Mouse (Mus musculus): Measurements from ENCODE around the gene Dchs2. TPM values are rescaled to one million over a fixed set of nuclear protein-coding genes. Genes with fewer than 3 reads are reported as not detected.

Gene Dchs2
- polyA plus RNA-seq, 1 experiment from 2014 or later = 0.21 TPM

DNA sequence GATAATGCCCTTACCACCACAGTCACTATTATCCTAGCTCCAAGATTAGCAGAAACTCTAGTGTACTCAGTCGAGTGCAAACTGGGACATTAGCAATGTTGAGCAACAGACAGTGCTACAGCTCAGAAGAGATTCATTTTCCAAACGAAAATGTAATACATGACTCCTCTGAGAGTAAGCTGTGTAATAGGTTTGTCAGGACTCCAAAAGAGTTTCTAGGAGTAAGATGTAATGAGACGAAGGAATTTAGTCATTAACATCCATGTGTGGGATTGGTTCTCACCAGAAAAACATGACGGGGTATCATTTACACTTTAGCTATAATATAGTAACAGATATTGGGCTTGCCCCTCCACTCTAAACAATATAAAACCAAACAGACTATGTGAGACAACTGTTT, 90.3 kb downstream of the Dchs2 start:
- H3K27ac ChIP-seq (ENCODE audit: low read length) = no peak overlapping the region
- no peak overlapping the region for H3K4me2 ChIP-seq (ENCODE audit: low read depth, low read length)
- 74% methylated on average over 4 of the region's 4 CpGs for WGBS
- no peak overlapping the region for H3K9ac ChIP-seq (ENCODE audit: low read length)
- H3K4me1 ChIP-seq (replicated peaks; ENCODE audit: control insufficient read depth, insufficient read depth, low read length) = peaks cover 2% of the 10 kb centered on the region; the same call in 1 of the 2 replicates
- no peak overlapping the region for H3K4me3 ChIP-seq (ENCODE audit: low read length)
- H3K9me3 ChIP-seq (ENCODE audit: control insufficient read depth, low read length) = no peaks in the 10 kb centered on the region
- no peaks in the 10 kb centered on the region for H3K36me3 ChIP-seq (ENCODE audit: control insufficient read depth, insufficient read depth, low read length)
- H3K27me3 ChIP-seq (ENCODE audit: control insufficient read depth, insufficient read depth, low read depth, low read length) = no peaks in the 10 kb centered on the region
- ATAC-seq (ENCODE audit: low read depth) = no peak

DNA sequence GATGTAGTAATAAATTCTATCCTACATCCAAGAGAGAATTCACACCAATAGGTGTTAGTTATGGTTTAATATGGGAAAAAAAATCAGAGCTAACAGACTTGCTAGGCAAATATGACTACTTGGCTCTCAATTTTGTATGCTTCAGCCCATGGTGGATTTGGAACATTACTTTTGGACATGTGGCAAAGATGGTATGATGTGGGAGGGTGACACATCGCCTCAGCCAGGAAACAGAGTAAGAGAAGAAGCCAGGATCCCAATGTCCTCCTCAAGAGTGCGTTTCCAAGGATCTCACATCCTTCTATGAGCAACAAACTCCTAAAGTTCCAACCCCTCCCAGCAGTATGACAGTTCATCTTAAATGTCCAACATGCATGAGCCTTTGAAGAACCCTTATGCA, 92.4 kb downstream of the Dchs2 start:
- no peaks in the 10 kb centered on the region for H3K4me1 ChIP-seq (replicated peaks; ENCODE audit: control insufficient read depth, insufficient read depth, low read length)
- H3K36me3 ChIP-seq (ENCODE audit: control insufficient read depth, insufficient read depth, low read length) = no peaks in the 10 kb centered on the region
- 87% methylated on average over 2 of the region's 2 CpGs for WGBS
- H3K4me2 ChIP-seq (ENCODE audit: low read depth, low read length) = no peak overlapping the region
- no peaks in the 10 kb centered on the region for H3K9me3 ChIP-seq (ENCODE audit: control insufficient read depth, low read length)
- H3K9ac ChIP-seq (ENCODE audit: low read length) = no peak overlapping the region
- no peak for ATAC-seq (ENCODE audit: low read depth)
- H3K4me3 ChIP-seq (ENCODE audit: low read length) = no peak overlapping the region
- H3K27me3 ChIP-seq (ENCODE audit: control insufficient read depth, insufficient read depth, low read depth, low read length) = no peaks in the 10 kb centered on the region
- H3K27ac ChIP-seq (ENCODE audit: low read length) = no peak overlapping the region

DNA sequence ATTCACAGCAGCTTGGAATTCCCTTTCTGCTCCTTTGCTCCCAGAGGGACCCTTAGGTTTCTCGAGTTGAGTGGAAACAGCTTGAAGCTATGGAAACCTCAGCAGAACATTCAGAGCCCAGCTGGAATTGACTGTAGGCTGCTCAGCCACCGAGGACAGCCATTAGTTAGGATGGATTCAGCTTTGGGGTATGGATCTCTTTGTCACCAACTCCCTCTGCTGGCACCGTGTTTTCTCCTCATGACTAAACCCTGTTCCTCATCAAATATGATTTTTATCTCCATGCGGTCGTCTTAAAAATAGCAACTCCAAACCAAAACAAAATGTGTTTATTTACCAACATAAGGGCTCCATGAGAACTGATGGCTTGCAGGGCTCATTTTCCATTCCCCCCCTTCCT, 94.4 kb downstream of the Dchs2 start:
- ATAC-seq (ENCODE audit: low read depth) = peak; percentile 61; the same call in 1 of the 2 replicates
- no peaks in the 10 kb centered on the region for H3K4me1 ChIP-seq (replicated peaks; ENCODE audit: control insufficient read depth, insufficient read depth, low read length)
- no peak overlapping the region for H3K9ac ChIP-seq (ENCODE audit: low read length)
- H3K36me3 ChIP-seq (ENCODE audit: control insufficient read depth, insufficient read depth, low read length) = no peaks in the 10 kb centered on the region
- no peak overlapping the region for H3K4me2 ChIP-seq (ENCODE audit: low read depth, low read length)
- H3K9me3 ChIP-seq (ENCODE audit: control insufficient read depth, low read length) = no peaks in the 10 kb centered on the region
- no peak overlapping the region for H3K4me3 ChIP-seq (ENCODE audit: low read length)
- no peak overlapping the region for H3K27ac ChIP-seq (ENCODE audit: low read length)
- no peaks in the 10 kb centered on the region for H3K27me3 ChIP-seq (ENCODE audit: control insufficient read depth, insufficient read depth, low read depth, low read length)
- WGBS = 43% methylated on average over 5 of the region's 5 CpGs

DNA sequence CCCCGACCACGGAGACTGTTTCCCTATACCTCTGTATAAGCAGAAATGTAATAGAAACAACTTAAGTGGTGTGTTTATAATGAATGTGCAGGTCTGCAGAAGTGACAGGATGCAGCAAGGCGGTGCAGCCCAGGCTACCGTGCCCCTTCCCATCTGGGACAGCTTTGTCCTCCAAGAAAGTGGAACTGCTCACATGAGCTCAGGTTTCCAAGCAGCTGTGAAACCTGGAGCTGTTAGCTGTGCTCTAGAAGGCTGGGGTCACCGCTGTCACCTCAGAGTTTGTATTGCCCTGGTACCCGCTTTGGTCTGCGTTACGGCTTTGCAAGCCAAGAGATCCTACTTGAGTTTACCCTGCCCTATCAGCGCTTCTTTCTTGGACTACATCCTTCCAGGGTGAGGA, 100.6 kb downstream of the Dchs2 start:
- H3K27me3 ChIP-seq (ENCODE audit: control insufficient read depth, insufficient read depth, low read depth, low read length) = no peaks in the 10 kb centered on the region
- 63% methylated on average over 9 of the region's 9 CpGs for WGBS
- no peaks in the 10 kb centered on the region for H3K4me1 ChIP-seq (replicated peaks; ENCODE audit: control insufficient read depth, insufficient read depth, low read length)
- no peak for ATAC-seq (ENCODE audit: low read depth)
- no peak overlapping the region for H3K9ac ChIP-seq (ENCODE audit: low read length)
- H3K27ac ChIP-seq (ENCODE audit: low read length) = no peak overlapping the region
- no peaks in the 10 kb centered on the region for H3K9me3 ChIP-seq (ENCODE audit: control insufficient read depth, low read length)
- H3K4me3 ChIP-seq (ENCODE audit: low read length) = no peak overlapping the region
- no peaks in the 10 kb centered on the region for H3K36me3 ChIP-seq (ENCODE audit: control insufficient read depth, insufficient read depth, low read length)
- no peak overlapping the region for H3K4me2 ChIP-seq (ENCODE audit: low read depth, low read length)

DNA sequence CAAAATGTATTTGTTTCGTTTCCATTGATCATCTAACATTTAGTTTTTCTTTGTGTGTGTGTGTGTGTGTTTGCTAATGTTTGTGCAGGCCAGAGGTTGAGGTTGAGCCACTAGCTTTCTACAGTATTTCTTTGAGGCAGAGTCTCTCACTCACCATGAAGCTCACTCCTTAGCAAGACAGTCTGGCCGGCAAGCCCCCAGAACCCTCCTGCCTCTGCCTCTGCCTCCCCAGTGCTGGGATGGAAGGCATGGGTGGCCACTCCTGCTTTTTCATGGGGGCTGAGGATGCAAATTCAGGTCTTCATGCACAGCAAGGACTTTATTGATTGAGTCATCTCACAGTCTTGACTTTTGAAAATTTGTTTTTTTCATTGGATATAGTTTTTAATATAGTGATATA, 102.6 kb downstream of the Dchs2 start:
- ATAC-seq (ENCODE audit: low read depth) = no peak
- Histone ChIP-seq H3K27ac (ENCODE audit: low read length) (no peak overlapping the region), H3K27me3 (ENCODE audit: control insufficient read depth, insufficient read depth, low read depth, low read length) (no peaks in the 10 kb centered on the region), H3K9ac (ENCODE audit: low read length) (no peak overlapping the region), H3K4me1 (replicated peaks; ENCODE audit: control insufficient read depth, insufficient read depth, low read length) (no peaks in the 10 kb centered on the region; the same call in 1 of the 2 replicates), H3K4me2 (ENCODE audit: low read depth, low read length) (no peak overlapping the region), H3K36me3 (ENCODE audit: control insufficient read depth, insufficient read depth, low read length) (no peaks in the 10 kb centered on the region), H3K4me3 (ENCODE audit: low read length) (no peak overlapping the region), H3K9me3 (ENCODE audit: control insufficient read depth, low read length) (no peaks in the 10 kb centered on the region)
- 94% methylated on average over 2 of the region's 2 CpGs for WGBS

DNA sequence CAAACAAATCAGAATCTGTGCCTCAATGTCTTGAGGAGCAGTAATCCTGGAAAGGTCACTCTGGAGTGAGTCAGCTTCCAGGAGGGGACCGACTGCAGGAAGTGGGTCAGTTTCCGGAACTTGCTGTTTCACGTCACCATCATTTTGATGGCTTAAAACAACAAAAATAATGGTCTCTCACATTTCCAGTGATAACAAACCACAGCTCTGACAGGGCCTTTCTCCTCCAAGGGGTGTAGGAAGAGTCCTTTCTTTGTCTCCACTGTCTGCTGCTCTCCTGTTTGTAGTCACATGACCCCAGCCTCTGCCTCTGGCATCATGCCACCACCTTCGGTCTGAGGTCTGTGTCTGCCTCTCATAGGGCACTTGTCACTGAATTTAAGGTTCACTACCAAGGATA, 106.7 kb downstream of the Dchs2 start:
- WGBS = 57% methylated on average over 4 of the region's 4 CpGs
- no peaks in the 10 kb centered on the region for H3K27me3 ChIP-seq (ENCODE audit: control insufficient read depth, insufficient read depth, low read depth, low read length)
- no peak for ATAC-seq (ENCODE audit: low read depth)
- H3K4me1 ChIP-seq (replicated peaks; ENCODE audit: control insufficient read depth, insufficient read depth, low read length) = no peaks in the 10 kb centered on the region; the same call in 1 of the 2 replicates
- no peaks in the 10 kb centered on the region for H3K9me3 ChIP-seq (ENCODE audit: control insufficient read depth, low read length)
- H3K4me3 ChIP-seq (ENCODE audit: low read length) = no peak overlapping the region
- H3K4me2 ChIP-seq (ENCODE audit: low read depth, low read length) = no peak overlapping the region
- no peak overlapping the region for H3K27ac ChIP-seq (ENCODE audit: low read length)
- H3K36me3 ChIP-seq (ENCODE audit: control insufficient read depth, insufficient read depth, low read length) = no peaks in the 10 kb centered on the region
- no peak overlapping the region for H3K9ac ChIP-seq (ENCODE audit: low read length)

DNA sequence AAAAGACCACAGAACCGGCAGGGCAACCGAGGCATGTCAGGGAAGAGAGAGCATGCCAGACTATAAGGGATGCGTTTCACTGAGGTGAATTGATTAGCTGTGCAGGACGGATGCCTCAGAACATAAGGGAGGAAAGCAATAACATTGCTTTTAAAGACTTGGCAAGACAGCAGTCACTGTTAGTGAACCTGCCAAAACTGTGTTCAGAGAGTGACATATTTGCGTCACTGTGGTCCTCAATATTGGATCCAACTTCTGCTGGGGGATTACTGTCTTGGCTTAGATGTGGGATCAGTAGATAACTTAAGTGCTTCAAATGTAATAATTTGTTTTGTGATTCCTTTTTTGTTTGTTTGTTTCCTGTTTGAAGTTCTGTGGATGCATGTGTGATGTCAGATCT, 107.3 kb downstream of the Dchs2 start:
- ATAC-seq (ENCODE audit: low read depth) = no peak
- H3K27ac ChIP-seq (ENCODE audit: low read length) = no peak overlapping the region
- no peak overlapping the region for H3K4me3 ChIP-seq (ENCODE audit: low read length)
- WGBS = 55% methylated on average over 5 of the region's 5 CpGs
- H3K9me3 ChIP-seq (ENCODE audit: control insufficient read depth, low read length) = no peaks in the 10 kb centered on the region
- H3K4me1 ChIP-seq (replicated peaks; ENCODE audit: control insufficient read depth, insufficient read depth, low read length) = no peaks in the 10 kb centered on the region; the same call in 1 of the 2 replicates
- no peaks in the 10 kb centered on the region for H3K27me3 ChIP-seq (ENCODE audit: control insufficient read depth, insufficient read depth, low read depth, low read length)
- no peak overlapping the region for H3K9ac ChIP-seq (ENCODE audit: low read length)
- H3K4me2 ChIP-seq (ENCODE audit: low read depth, low read length) = no peak overlapping the region
- H3K36me3 ChIP-seq (ENCODE audit: control insufficient read depth, insufficient read depth, low read length) = no peaks in the 10 kb centered on the region

DNA sequence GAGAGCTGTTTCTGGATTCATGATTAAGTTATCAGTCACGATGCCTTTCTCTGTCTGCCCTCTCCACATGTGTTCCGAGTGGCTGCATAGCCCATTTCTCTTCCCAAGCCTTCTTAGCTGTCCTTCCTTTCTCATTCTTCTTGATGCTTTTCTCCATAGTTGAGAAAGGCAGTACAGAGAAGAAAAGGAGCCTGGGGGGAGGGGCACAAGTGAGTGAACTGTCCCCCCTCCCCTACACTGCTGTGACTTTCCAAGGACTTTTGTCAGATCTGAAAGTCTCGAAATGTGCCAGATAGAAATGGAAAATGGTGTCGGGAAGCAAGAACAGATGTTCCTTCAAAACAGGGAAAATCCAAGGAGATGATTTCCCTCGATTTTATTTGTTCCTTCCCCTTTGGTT, 118.8 kb downstream of the Dchs2 start:
- 0 out of 2 replicates have a peak, but pooled peaks have one; percentile 28 for ATAC-seq (ENCODE audit: low read depth)
- WGBS = 48% methylated on average over 5 of the region's 5 CpGs

DNA sequence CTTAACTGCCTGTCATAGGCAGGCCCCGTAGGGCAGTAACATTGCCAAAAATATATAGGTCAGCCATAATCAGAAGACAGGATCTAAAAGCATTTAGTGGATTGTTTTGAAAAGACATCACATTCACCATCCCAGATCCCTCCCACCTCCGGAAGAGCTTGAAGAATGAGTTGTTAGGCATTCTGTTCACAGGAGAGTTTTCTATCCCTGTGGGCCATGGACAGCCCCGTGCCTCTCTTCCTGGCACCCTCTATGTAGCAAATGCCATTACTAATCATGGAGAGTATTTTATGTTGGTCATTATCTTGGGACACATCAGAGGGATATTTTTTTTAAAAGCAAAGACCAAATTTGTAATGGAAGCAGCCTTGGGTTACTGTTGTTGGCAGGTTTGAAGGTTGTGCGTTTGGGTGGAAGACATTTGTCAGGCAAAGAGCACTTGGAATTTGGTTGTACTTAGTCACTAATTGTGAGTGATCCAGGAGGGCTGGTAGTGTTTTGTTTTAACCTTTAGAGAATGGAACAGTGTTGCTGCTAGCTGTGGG, 122.3 kb downstream of the Dchs2 start:
- Histone ChIP-seq H3K9ac (ENCODE audit: low read length) (no peak overlapping the region), H3K4me1 (replicated peaks; ENCODE audit: control insufficient read depth, insufficient read depth, low read length) (no peaks in the 10 kb centered on the region; the same call in 1 of the 2 replicates), H3K4me2 (ENCODE audit: low read depth, low read length) (no peak overlapping the region), H3K27ac (ENCODE audit: low read length) (no peak overlapping the region), H3K27me3 (ENCODE audit: control insufficient read depth, insufficient read depth, low read depth, low read length) (no peaks in the 10 kb centered on the region), H3K9me3 (ENCODE audit: control insufficient read depth, low read length) (no peaks in the 10 kb centered on the region), H3K4me3 (ENCODE audit: low read length) (no peak overlapping the region), H3K36me3 (ENCODE audit: control insufficient read depth, insufficient read depth, low read length) (no peaks in the 10 kb centered on the region)
- 46% methylated on average over 4 of the region's 4 CpGs for WGBS
- ATAC-seq (ENCODE audit: low read depth) = no peak

More for the DNA sequence above, 118.8 kb downstream of the Dchs2 start:
- no peak overlapping the region for H3K4me3 ChIP-seq (ENCODE audit: low read length)
- no peak overlapping the region for H3K4me2 ChIP-seq (ENCODE audit: low read depth, low read length)
- H3K9ac ChIP-seq (ENCODE audit: low read length) = no peak overlapping the region
- H3K9me3 ChIP-seq (ENCODE audit: control insufficient read depth, low read length) = no peaks in the 10 kb centered on the region
- no peaks in the 10 kb centered on the region; the same call in 1 of the 2 replicates for H3K4me1 ChIP-seq (replicated peaks; ENCODE audit: control insufficient read depth, insufficient read depth, low read length)
- H3K36me3 ChIP-seq (ENCODE audit: control insufficient read depth, insufficient read depth, low read length) = no peaks in the 10 kb centered on the region
- H3K27me3 ChIP-seq (ENCODE audit: control insufficient read depth, insufficient read depth, low read depth, low read length) = no peaks in the 10 kb centered on the region
- no peak overlapping the region for H3K27ac ChIP-seq (ENCODE audit: low read length)

DNA sequence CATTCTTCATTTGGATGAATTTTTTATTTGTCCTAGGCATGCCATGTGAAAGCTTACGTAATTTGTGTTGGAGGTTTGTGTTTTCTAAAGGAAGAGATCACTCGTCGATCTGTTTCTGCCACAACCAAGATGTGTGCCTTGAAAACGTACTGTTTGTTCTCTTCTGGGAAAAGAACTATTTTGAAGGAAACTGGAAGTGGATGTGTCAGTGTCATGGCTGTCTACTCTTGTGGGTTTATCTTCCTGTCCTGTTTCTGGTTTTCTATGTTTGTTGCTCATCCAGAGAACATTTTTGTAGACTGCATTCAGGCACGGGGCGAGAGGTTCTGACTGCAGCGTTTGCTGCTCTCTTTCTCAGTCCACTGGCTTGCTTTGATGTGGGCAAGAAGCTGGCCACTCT, 124.2 kb downstream of the Dchs2 start:
- no peaks in the 10 kb centered on the region for H3K36me3 ChIP-seq (ENCODE audit: control insufficient read depth, insufficient read depth, low read length)
- no peaks in the 10 kb centered on the region for H3K4me1 ChIP-seq (replicated peaks; ENCODE audit: control insufficient read depth, insufficient read depth, low read length)
- WGBS = 39% methylated on average over 7 of the region's 7 CpGs
- no peaks in the 10 kb centered on the region for H3K27me3 ChIP-seq (ENCODE audit: control insufficient read depth, insufficient read depth, low read depth, low read length)
- H3K9me3 ChIP-seq (ENCODE audit: control insufficient read depth, low read length) = no peaks in the 10 kb centered on the region
- no peak overlapping the region for H3K4me2 ChIP-seq (ENCODE audit: low read depth, low read length)
- no peak overlapping the region for H3K4me3 ChIP-seq (ENCODE audit: low read length)
- H3K9ac ChIP-seq (ENCODE audit: low read length) = no peak overlapping the region
- H3K27ac ChIP-seq (ENCODE audit: low read length) = no peak overlapping the region
- ATAC-seq (ENCODE audit: low read depth) = no peak

All from lung, embryonic 16.5 days (tissue).